Mouse (Mus musculus) erythroblast, embryonic 14.5 days (primary cell): ENCODE results near the gene Ppm1h. TPM values are rescaled to one million over a fixed set of nuclear protein-coding genes. Genes with fewer than 3 reads are reported as not detected.

Experiments
- H3K27me3 ChIP-seq: 2 replicates; pipeline ENCODE4 v1.6.1; 2012; ENCODE audit warnings: inconsistent platforms; ENCODE audit not compliant: control insufficient read depth
- H3K36me3 ChIP-seq: 2 replicates; pipeline ENCODE4 v1.6.1; 2012; ENCODE audit warnings: mild to moderate bottlenecking, inconsistent platforms; ENCODE audit not compliant: control insufficient read depth
- H3K4me1 ChIP-seq: 2 replicates; pipeline ENCODE4 v1.6.1; 2012; ENCODE audit warnings: inconsistent platforms; ENCODE audit not compliant: control insufficient read depth
- H3K4me3 ChIP-seq: replicated peaks from 2 replicates; pipeline ENCODE3; 2012; ENCODE audit warnings: moderate library complexity, mild to moderate bottlenecking, inconsistent platforms
- H3K9me3 ChIP-seq: 2 replicates; pipeline ENCODE4 v1.6.1; 2012; ENCODE audit warnings: low read length, inconsistent platforms, mixed read lengths; ENCODE audit not compliant: control insufficient read depth
- GATA1 ChIP-seq: IDR thresholded peaks from 2 replicates; pipeline ENCODE4 v1.6.1; 2012; ENCODE audit warnings: low read length, inconsistent platforms, mixed read lengths
- TAL1 ChIP-seq: IDR thresholded peaks from 3 replicates; pipeline ENCODE4 v1.6.1; 2012; ENCODE audit warnings: low read length, inconsistent platforms, mixed read lengths
- polyA plus RNA-seq: library from polyadenylated mRNA; stranded (reverse); fragments of >175 nt; gene quantifications from 2 replicates; pipeline ENCODE4 v1.2.3, GENCODE M21; 2012

The Ppm1h gene
- polyA plus RNA-seq, 1 experiment = not detected

DNA sequence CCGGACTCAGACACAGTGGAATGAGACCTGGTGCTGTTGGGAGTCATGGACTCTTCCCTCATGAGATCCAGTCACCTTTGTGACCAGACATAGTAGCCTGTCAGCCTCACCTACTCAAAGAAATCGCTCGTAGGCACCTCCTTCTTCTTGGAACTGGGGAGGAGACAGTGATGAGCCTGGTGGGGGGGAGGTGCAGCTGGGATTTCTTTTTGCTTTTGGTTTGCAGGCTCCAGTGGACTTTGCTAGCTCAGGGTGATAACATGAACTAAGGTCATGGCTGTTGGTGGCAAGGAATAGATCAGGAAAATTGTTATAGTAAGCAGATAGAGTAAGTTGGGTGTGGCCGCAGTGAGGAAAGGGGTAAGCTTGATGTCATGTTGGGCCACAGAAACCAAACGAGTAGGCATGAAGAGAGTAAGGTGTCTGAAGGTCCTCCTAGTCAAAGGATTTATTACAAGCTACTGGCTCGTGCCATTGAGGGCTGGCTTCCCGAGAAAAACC lies 56.8 kb downstream of the Ppm1h start:
- TF ChIP-seq GATA1 (no peak), TAL1 (no peak)

DNA sequence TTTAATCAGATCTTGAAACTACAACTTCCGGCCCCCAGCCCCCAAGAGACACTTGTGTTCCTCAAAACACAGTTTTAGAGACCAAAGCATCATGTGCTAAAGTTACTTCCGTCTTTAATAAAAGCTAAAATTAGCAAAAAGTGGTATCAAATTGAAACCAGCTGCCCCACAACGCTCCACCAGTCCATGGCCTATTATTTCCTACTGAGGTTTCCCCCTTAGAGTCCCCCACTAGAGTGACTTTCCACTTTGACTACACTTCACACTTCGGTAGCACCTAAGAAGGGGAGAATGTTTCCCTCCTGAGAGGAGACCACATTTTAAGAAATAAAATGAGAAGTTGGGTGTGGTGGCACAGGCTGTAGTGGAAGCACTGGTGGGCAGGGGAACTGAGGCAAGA lies 58.3 kb downstream of the Ppm1h start:
- H3K36me3 ChIP-seq = no peaks in the 10 kb centered on the region
- no peaks in the 10 kb centered on the region for H3K27me3 ChIP-seq
- H3K9me3 ChIP-seq = peaks cover 8% of the 10 kb centered on the region; the same call in 1 of the 2 replicates
- no peaks in the 10 kb centered on the region for H3K4me1 ChIP-seq
- no peak for TF ChIP-seq GATA1
- no peak for TF ChIP-seq TAL1
- H3K4me3 ChIP-seq = no peak overlapping the region

More for the DNA sequence above, 56.8 kb downstream of the Ppm1h start:
- H3K9me3 ChIP-seq = peaks cover 13% of the 10 kb centered on the region; the same call in 1 of the 2 replicates
- no peaks in the 10 kb centered on the region for H3K36me3 ChIP-seq
- H3K4me3 ChIP-seq = no peak overlapping the region
- H3K4me1 ChIP-seq = no peaks in the 10 kb centered on the region
- H3K27me3 ChIP-seq = no peaks in the 10 kb centered on the region

DNA sequence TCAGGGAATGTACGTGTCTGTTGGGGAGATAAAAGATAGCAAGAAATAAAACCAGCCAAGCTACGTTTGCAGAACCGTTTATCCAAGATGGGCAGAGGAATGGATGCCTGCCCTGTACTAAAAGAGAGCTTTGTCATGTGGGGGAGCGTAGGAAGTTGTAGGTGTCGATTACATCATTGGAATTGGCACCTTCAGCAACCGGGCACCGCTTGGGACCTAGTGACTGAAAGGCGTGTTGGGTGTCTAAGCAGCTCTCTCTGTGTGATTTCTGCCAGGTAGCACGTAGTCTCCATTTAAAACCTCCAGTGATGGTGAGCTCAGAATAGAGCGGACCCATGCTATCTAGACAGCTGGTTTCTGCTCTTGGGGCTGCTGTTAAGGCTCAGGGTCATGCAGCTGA lies 60.0 kb downstream of the Ppm1h start:
- Histone ChIP-seq H3K27me3 (no peaks in the 10 kb centered on the region), H3K36me3 (no peaks in the 10 kb centered on the region), H3K4me1 (no peaks in the 10 kb centered on the region), H3K4me3 (no peak overlapping the region), H3K9me3 (peaks cover 4% of the 10 kb centered on the region; the same call in 1 of the 2 replicates)
- TF ChIP-seq TAL1 (no peak), GATA1 (no peak)

DNA sequence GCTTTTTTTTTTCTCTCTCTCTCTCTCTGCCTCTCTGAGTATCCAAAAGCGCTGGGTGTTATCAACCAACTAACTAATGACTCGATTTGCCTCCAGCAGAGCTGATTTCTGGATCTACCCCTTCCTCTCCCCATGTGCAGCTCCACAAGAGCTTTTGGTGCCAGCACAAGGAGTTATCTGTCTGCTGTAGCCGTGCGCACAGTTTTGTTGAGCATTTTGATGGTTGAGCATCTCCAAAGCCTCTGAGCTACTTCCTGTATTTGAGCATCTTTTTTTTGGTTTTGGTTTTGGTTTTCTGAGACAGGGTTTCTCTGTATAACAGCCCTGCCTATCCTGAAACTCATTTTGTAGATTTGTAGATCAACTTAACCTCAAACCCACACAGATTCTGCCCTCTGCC lies 60.5 kb downstream of the Ppm1h start:
- no peak for TF ChIP-seq GATA1
- no peak for TF ChIP-seq TAL1
- no peaks in the 10 kb centered on the region for H3K27me3 ChIP-seq

DNA sequence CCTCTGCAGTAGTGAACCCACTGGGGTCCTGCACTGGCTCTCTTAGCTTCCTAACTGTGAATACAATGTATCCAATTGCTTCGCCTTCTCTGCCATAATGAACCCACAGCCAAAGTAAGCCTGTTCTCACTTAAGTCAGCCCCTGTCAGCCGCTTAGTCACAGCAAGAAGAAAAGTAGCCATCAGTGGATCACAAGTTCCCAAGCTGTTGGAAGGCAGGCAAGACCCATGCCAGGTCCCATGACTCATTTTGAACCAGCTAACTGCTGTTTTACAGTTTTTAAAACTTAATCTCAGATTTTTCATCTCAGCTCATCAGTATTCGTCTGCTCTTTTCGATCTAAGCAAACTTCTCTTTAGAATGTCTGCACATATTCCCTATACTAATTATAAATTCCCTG lies 61.6 kb downstream of the Ppm1h start:
- H3K27me3 ChIP-seq = no peaks in the 10 kb centered on the region
- H3K36me3 ChIP-seq = no peaks in the 10 kb centered on the region
- TF ChIP-seq GATA1 (no peak), TAL1 (no peak)
- H3K4me1 ChIP-seq = no peaks in the 10 kb centered on the region
- H3K9me3 ChIP-seq = no peaks in the 10 kb centered on the region; the same call in 1 of the 2 replicates
- no peak overlapping the region for H3K4me3 ChIP-seq

More for the DNA sequence above, 60.5 kb downstream of the Ppm1h start:
- Histone ChIP-seq H3K9me3 (peaks cover 3% of the 10 kb centered on the region; the same call in 1 of the 2 replicates), H3K4me1 (no peaks in the 10 kb centered on the region), H3K4me3 (no peak overlapping the region), H3K36me3 (no peaks in the 10 kb centered on the region)

DNA sequence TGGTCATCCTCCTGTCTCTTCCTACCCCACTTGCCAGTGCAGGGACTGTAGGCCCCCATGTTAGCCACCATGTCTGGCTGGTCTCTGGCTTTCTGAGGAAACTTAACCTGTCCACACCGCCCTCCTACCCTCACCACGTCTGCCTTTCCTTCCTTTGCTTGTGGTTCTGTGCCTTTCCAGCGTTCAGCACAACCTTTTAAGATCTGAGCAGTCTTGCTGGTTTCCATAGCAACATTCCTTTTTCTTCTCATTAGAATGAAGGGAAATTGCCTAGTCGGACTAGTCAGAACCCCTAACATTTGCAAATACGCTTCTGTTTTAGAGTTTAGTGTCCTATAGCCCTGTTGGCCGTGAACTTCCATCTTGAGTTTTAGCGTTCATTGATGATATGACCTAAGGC lies 62.6 kb downstream of the Ppm1h start:
- Histone ChIP-seq H3K4me3 (no peak overlapping the region), H3K27me3 (no peaks in the 10 kb centered on the region), H3K36me3 (no peaks in the 10 kb centered on the region), H3K9me3 (no peaks in the 10 kb centered on the region), H3K4me1 (no peaks in the 10 kb centered on the region)
- TF ChIP-seq TAL1 = no peak
- TF ChIP-seq GATA1 = no peak

DNA sequence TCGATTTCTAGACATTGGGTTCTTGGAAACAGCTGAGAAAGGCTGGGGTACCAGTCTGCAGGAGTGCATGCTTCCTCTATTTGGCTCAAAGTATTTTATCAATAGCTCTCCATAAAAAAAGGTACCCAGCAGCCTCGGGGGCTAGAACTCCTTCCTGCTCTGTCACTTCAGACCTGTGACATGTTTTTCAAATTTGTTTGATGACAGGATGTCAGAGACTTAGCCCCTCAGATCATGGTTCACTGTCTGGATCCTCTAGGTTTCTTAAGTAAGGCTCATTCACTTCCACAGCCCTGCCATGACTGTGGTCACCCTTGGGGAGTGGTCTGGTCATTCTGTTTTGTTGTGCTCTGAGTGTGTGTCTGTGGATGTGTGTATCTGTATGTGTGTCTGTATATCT lies 63.6 kb downstream of the Ppm1h start:
- H3K9me3 ChIP-seq = no peaks in the 10 kb centered on the region
- no peaks in the 10 kb centered on the region for H3K4me1 ChIP-seq
- TF ChIP-seq GATA1 (no peak), TAL1 (no peak)
- H3K27me3 ChIP-seq = no peaks in the 10 kb centered on the region
- H3K36me3 ChIP-seq = no peaks in the 10 kb centered on the region
- H3K4me3 ChIP-seq = no peak overlapping the region

DNA sequence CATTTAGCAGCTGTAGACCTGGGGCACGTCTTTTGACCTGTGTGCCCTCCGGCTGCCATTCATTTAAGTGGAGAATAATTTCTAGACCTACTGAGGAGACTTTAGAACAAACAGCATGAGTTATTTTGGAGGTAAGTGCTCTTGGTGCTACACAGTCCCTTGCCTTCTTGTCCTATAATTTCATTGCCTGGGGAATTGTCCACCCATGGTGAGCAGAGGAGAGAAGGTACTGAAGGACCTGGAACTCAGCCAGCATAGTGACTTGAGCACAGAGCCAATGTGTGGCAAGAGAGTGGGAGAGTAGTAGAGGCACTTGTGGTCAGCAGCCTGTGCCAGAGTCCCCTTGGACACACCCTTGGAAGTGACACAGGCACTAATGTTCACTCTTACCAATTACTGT lies 64.8 kb downstream of the Ppm1h start:
- no peaks in the 10 kb centered on the region for H3K9me3 ChIP-seq

DNA sequence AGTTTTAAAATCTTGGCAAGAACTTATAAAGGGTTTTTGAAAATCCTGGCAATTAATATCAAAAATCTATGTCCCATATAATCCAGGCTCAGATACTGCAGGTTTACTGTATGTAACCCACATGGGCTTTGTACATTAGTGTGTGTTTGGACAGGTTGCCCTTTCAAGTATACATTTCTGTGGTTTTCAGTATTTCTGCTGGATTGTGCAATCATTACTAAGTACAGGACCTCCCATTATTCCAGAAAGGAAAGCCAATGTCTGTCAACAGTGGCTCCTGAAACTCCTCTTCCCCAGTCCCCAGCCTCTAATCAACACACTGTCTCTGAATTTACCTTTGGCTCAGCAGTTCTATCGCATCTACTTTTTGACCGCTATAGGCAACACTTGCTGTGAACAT lies 66.4 kb downstream of the Ppm1h start:
- Histone ChIP-seq H3K4me3 (no peak overlapping the region), H3K27me3 (no peaks in the 10 kb centered on the region), H3K9me3 (no peaks in the 10 kb centered on the region), H3K36me3 (no peaks in the 10 kb centered on the region), H3K4me1 (no peaks in the 10 kb centered on the region)
- TF ChIP-seq TAL1 (no peak), GATA1 (no peak)

More for the DNA sequence above, 64.8 kb downstream of the Ppm1h start:
- Histone ChIP-seq H3K27me3 (no peaks in the 10 kb centered on the region), H3K4me3 (no peak overlapping the region), H3K4me1 (no peaks in the 10 kb centered on the region), H3K36me3 (no peaks in the 10 kb centered on the region)
- TF ChIP-seq GATA1 = no peak
- no peak for TF ChIP-seq TAL1

DNA sequence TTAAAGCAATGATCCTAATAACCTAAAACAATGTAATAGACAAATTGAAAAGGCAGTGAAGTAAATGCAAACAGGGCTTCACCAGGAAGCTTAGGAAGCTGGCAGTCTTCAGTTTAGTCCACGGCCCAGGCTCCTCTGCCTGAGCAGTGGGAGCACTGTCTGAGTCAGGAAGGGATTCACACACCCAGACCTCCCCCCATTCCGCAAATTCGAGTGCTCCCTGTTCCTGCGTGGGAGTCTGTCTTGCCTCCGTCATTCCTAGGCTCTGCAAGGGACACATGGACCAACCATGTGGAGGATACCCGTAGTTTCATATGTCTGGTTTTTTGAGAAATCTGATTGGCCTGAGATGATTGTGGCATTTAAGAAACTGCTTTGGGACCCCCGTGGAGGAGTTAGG lies 67.6 kb downstream of the Ppm1h start:
- TF ChIP-seq GATA1 (no peak), TAL1 (no peak)
- H3K36me3 ChIP-seq = no peaks in the 10 kb centered on the region
- H3K9me3 ChIP-seq = no peaks in the 10 kb centered on the region
- H3K4me3 ChIP-seq = no peak overlapping the region
- H3K4me1 ChIP-seq = no peaks in the 10 kb centered on the region
- H3K27me3 ChIP-seq = no peaks in the 10 kb centered on the region
